Mouse (Mus musculus) hematopoietic stem cell, adult 5-6 weeks (primary cell): ENCODE data around the gene Nr4a3. TPM values are rescaled to one million over a fixed set of nuclear protein-coding genes. Genes with fewer than 3 reads are reported as not detected.

ENCODE experiments used
- total RNA-seq: library from RNA; stranded (forward); fragments of 172-1452, 232-1000 nt; gene quantifications from 2 replicates; pipeline ENCODE4 v1.2.3, GENCODE M21; 2017

Gene Nr4a3
- total RNA-seq, 1 experiment from 2014 or later, result 14.6 TPM

Other genes starting within 250 kb of the Nr4a3 start
- gene Stx17, start 79.8 kb downstream of the Nr4a3 start, total RNA-seq, result 14.3 and 35.6 TPM in 2 replicates
- 65.3 and 69.9 TPM in 2 replicates for gene Erp44, start 234.4 kb downstream of the Nr4a3 start, total RNA-seq
- gene Invs, start 234.6 kb downstream of the Nr4a3 start, total RNA-seq, result 11.6 and 11.8 TPM in 2 replicates